Mouse (Mus musculus) c-Kit-positive CD71-negative TER-119-negative erythroid progenitor cells, embryonic 14.5 days (primary cell): ENCODE data around the gene 1110004F10Rik.
"Not testable (repeated sequence)": the region's sequence is repeated elsewhere in the genome, so short reads cannot be mapped to it uniquely, and the experiment has no call there.

ENCODE experiments used
- DNase-seq: peaks from one replicate; pipeline ENCODE4 v3.0.0-alpha.2; 2013; ENCODE audit warnings: low read depth

1110004F10Rik gene

DNA sequence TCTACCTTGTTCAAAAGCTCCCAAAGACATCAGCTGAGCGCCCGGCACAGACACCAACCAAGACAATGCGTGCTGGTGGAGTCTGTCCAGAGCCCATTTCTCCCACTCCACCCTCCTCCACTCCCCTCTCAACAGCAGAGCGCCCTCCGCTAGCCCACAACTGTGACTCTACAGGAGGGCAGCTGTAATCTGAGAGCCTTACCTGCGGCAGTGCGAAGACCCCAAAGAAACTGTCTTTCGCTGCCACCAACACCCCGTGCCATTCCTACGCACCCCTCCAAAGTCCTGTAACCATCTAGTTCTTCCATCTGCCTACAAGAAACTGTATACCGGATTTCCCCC, at the start of gene 1110004F10Rik:
TSS of gene 1110004F10Rik (plus strand) at position 202 of the 342 bp plus-strand sequence.
- DNase-seq: no peak

- no peak for DNase-seq
Measured at GRCm38 (mm10) chr7:116002726-116003125, 36.5 kb upstream of the 1110004F10Rik start.

GRCm38 (mm10) chr7:116029991-116030390, 9.2 kb upstream of the 1110004F10Rik start:
- DNase-seq: no peak

- no peak for DNase-seq
Measured at GRCm38 (mm10) chr7:116030597-116031387, 8.4 kb upstream of the 1110004F10Rik start.

GRCm38 (mm10) chr7:116031388-116031717, 7.8 kb upstream of the 1110004F10Rik start:
- DNase-seq: no peak

GRCm38 (mm10) chr7:116031718-116032595, 7.2 kb upstream of the 1110004F10Rik start:
- no peak for DNase-seq

GRCm38 (mm10) chr7:116032596-116033307, 6.4 kb upstream of the 1110004F10Rik start:
- DNase-seq: peak; percentile 74

- no peak for DNase-seq
Measured at GRCm38 (mm10) chr7:116033371-116034241, 5.6 kb upstream of the 1110004F10Rik start.

DNA sequence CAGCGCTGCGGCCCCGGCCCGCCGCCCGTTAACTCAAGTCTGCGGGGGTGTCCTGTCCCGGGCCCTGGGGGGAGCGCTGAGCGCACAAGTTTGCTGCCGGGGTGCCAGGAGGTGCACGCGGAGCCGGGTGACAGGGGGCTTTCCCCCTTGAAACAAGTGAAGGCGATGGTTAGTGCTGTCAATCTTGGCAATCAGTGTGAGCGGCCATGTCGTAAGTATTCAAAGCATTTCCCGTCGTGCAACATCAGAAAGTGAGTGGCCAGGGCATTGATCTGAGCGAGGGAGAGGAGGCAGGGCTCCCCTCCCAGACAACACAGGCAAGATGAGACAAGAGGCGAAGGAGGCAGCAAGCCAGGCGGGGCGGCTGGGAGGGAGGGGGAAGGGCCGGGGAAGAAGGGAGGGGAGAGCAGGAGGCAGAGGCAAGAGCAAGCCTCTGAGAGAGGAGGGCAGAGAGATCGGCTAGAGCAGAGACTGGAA, 4.9 kb upstream of the 1110004F10Rik start:
- no peak for DNase-seq

- DNase-seq: no peak
Measured at GRCm38 (mm10) chr7:116035504-116035903, 3.7 kb upstream of the 1110004F10Rik start.

DNA sequence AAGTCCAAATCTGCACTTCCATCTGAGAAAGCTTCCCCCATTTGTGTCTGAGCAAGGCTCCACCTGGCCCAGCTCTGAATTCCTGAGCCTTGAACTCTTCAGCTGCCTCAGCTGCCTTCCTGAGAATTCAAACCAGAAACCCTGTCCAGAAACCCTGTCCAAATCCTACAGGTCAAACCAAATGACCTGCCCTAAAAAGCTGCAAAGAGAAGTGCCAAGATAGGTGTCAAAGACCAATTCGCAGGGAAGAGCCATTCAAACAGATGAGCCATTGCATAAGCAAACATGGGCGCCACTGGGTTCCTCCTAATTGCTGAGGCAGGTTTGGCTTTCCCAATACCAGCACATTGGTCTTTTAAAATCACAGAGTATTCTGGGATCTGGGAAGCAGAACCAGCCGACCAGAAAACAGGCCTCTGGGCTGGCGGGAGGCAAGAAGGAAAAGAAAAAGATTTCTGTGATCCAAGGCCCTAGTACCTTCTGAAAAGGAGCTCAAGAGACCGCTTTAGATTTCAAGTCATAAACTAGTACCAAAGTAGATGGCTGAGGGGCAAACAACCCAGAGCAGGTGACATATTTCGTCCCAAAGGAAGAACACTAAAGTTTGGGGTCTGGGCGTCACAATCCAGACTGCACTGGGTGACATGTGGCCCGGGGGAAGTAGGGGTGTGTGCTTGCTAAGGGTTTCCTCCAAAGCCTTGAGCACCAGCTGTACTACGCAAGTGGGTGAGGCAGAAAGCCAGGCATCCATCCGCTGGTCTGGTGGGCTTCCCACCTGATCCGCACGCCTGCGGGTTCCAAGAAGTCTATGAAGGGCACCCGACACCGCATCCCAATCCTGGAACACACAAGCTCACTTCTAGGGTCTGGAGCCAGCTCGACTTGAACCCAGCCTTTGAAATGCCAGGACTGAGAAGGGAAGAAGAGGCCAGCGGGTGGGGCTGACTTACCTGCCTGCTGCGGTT, 2.3 kb upstream of the 1110004F10Rik start:
- no peak for DNase-seq

DNA sequence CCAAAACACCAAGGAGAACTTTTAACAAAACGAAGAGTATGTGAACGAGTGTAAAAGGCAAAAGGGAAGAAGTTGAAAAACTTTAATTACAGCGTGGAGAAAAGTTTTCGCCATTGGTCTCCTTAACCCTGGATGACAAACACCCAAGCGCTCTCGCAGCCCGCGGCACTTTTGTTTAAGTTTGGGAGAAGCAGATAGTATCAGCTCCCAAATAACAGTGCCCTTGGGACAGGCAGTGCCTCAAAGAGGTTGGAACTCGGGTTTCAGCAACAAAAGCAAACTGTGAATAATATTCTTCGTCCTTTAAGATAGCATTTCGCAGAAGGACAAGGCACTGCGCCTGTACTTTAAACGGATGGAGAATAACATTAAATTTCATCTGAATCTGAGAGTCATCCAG, 1.2 kb upstream of the 1110004F10Rik start:
- DNase-seq: no peak

GRCm38 (mm10) chr7:116038511-116038910, 686 bp upstream of the 1110004F10Rik start, which contains the start of gene Sox6:
Gene Sox6, minus strand, starts transcription at chr7:116038796.
- DNase-seq: no peak

DNA sequence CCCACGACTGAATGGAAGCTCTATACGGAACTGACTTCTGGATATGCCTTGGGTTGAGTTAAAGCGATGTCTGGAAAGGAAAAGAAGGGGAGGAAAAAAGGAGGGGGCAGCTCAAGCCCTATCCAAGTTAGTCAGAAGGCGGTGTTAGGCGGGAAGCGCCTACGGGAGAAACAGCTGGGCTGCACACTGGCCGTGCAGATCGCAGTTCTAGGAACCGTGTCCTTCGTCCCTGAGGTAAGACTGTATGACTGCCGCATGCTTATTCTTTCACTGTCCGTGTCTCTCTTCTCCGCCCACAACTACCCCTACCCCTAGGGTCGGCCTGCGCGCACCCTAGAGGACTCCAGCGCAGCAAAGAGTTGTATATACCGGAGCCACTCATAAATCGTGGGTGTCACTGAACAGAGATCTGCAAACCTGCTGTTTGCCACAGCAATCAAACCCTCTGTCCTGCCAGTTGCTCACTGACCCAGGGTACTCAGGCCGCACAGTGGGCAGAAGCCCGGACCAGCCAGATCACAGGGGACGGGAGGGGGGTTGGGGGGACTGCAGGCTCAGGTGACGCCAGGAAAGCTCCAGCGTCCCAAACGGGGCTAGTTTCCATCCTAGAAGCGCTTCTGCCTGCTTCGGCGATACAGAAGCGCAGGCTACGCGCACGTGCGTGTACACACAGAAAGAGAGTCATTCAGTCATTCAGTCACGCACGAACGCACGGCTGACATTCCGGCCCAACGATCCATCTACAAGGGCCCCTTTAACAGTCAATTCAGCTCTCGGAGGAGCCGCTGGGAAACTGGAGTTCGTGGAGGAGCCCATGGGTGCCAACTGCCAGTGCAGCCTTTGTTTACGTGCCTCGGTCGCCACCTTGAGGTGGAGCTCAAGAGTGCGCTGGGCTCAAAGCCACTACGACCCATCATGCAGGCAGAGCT, 605 bp downstream of the 1110004F10Rik start:
- no peak for DNase-seq

- DNase-seq: no peak
Measured at GRCm38 (mm10) chr7:116040470-116041019, 1.3 kb downstream of the 1110004F10Rik start.

GRCm38 (mm10) chr7:116060739-116061138, 21.5 kb downstream of the 1110004F10Rik start:
- no peak for DNase-seq

DNA sequence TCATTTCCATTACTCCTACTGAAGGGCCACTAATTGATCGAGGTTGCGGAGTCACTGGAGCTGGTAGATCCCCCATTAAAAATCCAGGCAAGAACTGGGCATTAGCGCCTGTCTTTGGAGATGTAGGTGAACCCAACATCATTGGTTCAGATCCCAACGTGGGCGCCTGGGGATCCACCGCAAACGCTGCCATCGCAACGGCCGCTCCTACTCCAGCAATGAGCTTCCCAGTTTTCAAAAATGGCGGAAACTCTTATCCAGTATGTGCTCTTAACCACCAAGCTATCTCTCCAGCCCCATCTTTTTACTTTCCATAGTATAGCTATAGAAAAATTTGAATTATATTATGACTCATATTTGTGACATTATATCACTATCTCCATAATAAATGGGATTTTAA, 45.2 kb downstream of the 1110004F10Rik start, which contains the start of gene Gm4353:
TSS of gene Gm4353 (minus strand) at position 270 of the 400 bp plus-strand sequence.
- DNase-seq: not testable (repeated sequence)

DNA sequence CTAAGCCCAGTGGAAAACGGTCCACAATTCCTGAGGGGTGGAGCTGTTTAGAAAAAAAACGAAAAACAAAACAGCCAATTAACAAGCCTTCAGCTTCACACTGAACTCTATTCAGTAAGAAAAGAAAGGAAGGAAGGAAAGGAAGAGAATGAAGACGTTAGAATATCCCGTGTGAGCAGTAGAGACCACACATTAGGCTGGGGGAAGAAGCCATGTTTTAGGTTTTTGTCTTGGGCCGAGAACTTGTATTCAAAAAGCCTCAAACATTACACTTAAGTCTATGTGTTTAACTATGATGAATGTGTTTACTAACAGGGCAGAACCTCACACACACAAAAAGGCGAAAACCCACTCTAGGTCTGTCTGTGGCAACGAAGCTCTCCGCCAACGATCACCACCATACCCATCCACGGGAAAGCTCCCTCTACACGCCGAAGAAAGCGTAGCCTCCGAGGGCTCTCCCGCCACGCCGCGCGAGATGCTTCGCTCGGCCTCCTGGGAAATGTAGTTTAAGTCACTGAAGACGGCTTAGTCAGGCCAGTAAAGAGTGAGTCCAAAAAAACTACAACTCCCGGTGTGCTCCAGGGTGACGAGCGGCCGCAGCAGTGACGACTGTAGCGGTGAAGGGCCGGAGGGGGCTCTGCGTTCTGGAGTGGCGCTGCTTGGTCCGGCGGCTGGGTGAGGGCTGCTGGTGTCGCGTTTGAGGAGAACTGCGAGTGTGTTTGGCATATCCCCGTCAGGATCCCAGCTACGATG, 53.7 kb downstream of the 1110004F10Rik start:
- peak; percentile 89 for DNase-seq
